Mouse (Mus musculus) bone marrow, adult 2 months (tissue): ENCODE measurements around the gene Nanos3.

Source experiments
- CTCF ChIP-seq: fragments of 200-500 bp; IDR thresholded peaks from 2 replicates; pipeline ENCODE4 v1.5.1; 2011; ENCODE audit warnings: low read length, control low read depth; ENCODE audit not compliant: control insufficient read depth, insufficient read depth
- POLR2A ChIP-seq: fragments of 200-500 bp; IDR thresholded peaks from 2 replicates; pipeline ENCODE4 v1.6.1; 2011; ENCODE audit warnings: low read depth, mild to moderate bottlenecking, control low read depth, low read length, borderline replicate concordance; ENCODE audit not compliant: control insufficient read depth

GRCm38 (mm10) chr8:84205073-84205472 lies 20.1 kb upstream of the Nanos3 start:
- no peak for TF ChIP-seq POLR2A
- no peak for TF ChIP-seq CTCF
